Mouse (Mus musculus): ENCODE measurements at regions not wholly inside any gene's neighbourhood (a gene's known extent, or its start where the extent isn't known, plus 50 kb on each side); places are given as distances from the start of the nearest gene placed in this dataset.
A peak's percentile ranks its signal among the peaks of the same experiment; 100 is the strongest.

- no peak for DNase-seq
Observed at GRCm38 (mm10) chr3:41472586-41472985, 82.9 kb upstream of the Jade1 start.

GRCm38 (mm10) chr3:41469106-41469505 is 86.4 kb upstream of the Jade1 start:
- DNase-seq = no peak

- DNase-seq = no peak
Observed at GRCm38 (mm10) chr3:41467857-41468256, 87.7 kb upstream of the Jade1 start.

- DNase-seq = no peak
Observed at GRCm38 (mm10) chr3:41465893-41466292, 89.6 kb upstream of the Jade1 start.

GRCm38 (mm10) chr3:41462953-41463644 is 92.4 kb upstream of the Jade1 start:
- peak; percentile 19 for DNase-seq

- no peak for DNase-seq
Observed at GRCm38 (mm10) chr3:41460131-41460530, 95.4 kb upstream of the Jade1 start.

GRCm38 (mm10) chr3:41458156-41458555 is 97.4 kb upstream of the Jade1 start:
- no peak for DNase-seq

GRCm38 (mm10) chr3:41453525-41453924 is 102.0 kb upstream of the Jade1 start:
- DNase-seq = no peak

GRCm38 (mm10) chr3:41452716-41453090 is 102.8 kb upstream of the Jade1 start:
- DNase-seq = no peak

GRCm38 (mm10) chr3:41452020-41452715 is 103.4 kb upstream of the Jade1 start:
- no peak for DNase-seq

- no peak for DNase-seq
Observed at GRCm38 (mm10) chr3:41450696-41451095, 104.8 kb upstream of the Jade1 start.

GRCm38 (mm10) chr3:41444243-41444753 is 111.2 kb upstream of the Jade1 start:
- no peak for DNase-seq

- DNase-seq = peak; percentile 39
Observed at GRCm38 (mm10) chr3:41436238-41436637, 119.3 kb upstream of the Jade1 start.

GRCm38 (mm10) chr3:41433106-41433505 is 122.4 kb upstream of the Jade1 start:
- DNase-seq = no peak

GRCm38 (mm10) chr3:41432376-41432775 is 123.2 kb upstream of the Jade1 start:
- no peak for DNase-seq

- peak; percentile 53 for DNase-seq
Observed at GRCm38 (mm10) chr3:41430191-41430590, 125.3 kb upstream of the Jade1 start.

GRCm38 (mm10) chr3:41426946-41427345 is 128.6 kb upstream of the Jade1 start:
- no peak for DNase-seq

GRCm38 (mm10) chr3:41425863-41426262 is 129.7 kb upstream of the Jade1 start:
- DNase-seq = no peak

GRCm38 (mm10) chr3:41424142-41424939 is 131.2 kb upstream of the Jade1 start:
- no peak for DNase-seq

GRCm38 (mm10) chr3:41423630-41424029 is 131.9 kb upstream of the Jade1 start:
- DNase-seq = no peak

- DNase-seq = no peak
Observed at GRCm38 (mm10) chr3:41422615-41423579, 132.6 kb upstream of the Jade1 start.

GRCm38 (mm10) chr3:41413771-41414170 is 141.8 kb upstream of the Jade1 start:
- no peak for DNase-seq
